Mouse (Mus musculus) brain, embryonic 14.5 days (tissue): ENCODE data around the gene Gpr27.

Source experiments
- CTCF ChIP-seq: fragments of 200-500 bp; IDR thresholded peaks from 2 replicates; pipeline ENCODE4 v1.5.1; 2012; ENCODE audit warnings: inconsistent platforms, mild to moderate bottlenecking, moderate library complexity, borderline replicate concordance; ENCODE audit not compliant: insufficient read depth, insufficient read length; ENCODE audit errors: extremely low read depth
- POLR2A ChIP-seq: fragments of 200-500 bp; IDR thresholded peaks from 2 replicates; pipeline ENCODE4 v1.6.1; 2012; ENCODE audit warnings: mild to moderate bottlenecking, inconsistent platforms, borderline replicate concordance; ENCODE audit not compliant: poor library complexity, insufficient read depth, insufficient read length, severe bottlenecking; ENCODE audit errors: extremely low read depth

DNA sequence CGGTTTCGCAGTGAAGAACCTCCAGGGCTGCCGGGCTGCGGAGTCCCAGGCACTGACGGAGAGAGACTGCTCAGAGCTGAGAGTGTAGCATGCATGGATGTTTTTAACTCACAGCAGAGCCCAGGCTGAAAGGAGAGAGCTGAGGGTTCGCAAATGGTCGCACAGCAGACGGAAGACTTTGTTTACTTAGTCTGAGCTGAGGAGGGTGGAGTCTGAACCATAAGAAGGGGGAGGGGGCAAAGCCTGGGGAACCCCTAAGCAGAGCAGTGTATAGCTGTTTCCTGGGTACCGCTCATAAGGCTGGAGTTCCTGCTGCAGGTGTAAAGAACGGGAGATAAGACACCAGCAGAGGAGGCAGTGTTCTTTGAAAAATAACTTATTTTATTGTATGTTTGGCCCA is 46.1 kb upstream of the Gpr27 start:
- TF ChIP-seq POLR2A (no peak), CTCF (no peak)
